Mouse (Mus musculus): Measurements from ENCODE around the gene Ttyh3. TPM values are rescaled to one million over a fixed set of nuclear protein-coding genes. Genes with fewer than 3 reads are reported as not detected.

The Ttyh3 gene
- total and polyA plus RNA-seq, 2 experiments from 2014 or later: 56.6 to 196 TPM

GRCm38 (mm10) chr5:140571673-140572072 is 77.2 kb downstream of the Ttyh3 start:
- H3K4me1 ChIP-seq (ENCODE audit: insufficient read depth, low read length): no peaks in the 10 kb centered on the region
- ATAC-seq (ENCODE audit: low FRiP score) (no peak), DNase-seq (ENCODE audit: low spot score) (peak; percentile 35)
- no peak for TF ChIP-seq CTCF (IDR thresholded peaks at IDR 0.05)
- H3K27me3 ChIP-seq (ENCODE audit: insufficient read depth, low read length): no peaks in the 10 kb centered on the region
- 58% methylated on average over 9 of the region's 10 CpGs for WGBS
- H3K9me3 ChIP-seq (ENCODE audit: low read length): no peaks in the 10 kb centered on the region
- H3K36me3 ChIP-seq (ENCODE audit: insufficient read depth, low read length): no peaks in the 10 kb centered on the region
- H3K4me3 ChIP-seq (ENCODE audit: low read depth, low read length): no peak overlapping the region
- H3K9ac ChIP-seq (replicated peaks; ENCODE audit: low read length, poor library complexity, severe bottlenecking): no peak overlapping the region
- no peak overlapping the region for H3K4me2 ChIP-seq (ENCODE audit: low read depth, low read length, poor library complexity, severe bottlenecking)
- H3K27ac ChIP-seq (ENCODE audit: low read depth, low read length): no peak overlapping the region

DNA sequence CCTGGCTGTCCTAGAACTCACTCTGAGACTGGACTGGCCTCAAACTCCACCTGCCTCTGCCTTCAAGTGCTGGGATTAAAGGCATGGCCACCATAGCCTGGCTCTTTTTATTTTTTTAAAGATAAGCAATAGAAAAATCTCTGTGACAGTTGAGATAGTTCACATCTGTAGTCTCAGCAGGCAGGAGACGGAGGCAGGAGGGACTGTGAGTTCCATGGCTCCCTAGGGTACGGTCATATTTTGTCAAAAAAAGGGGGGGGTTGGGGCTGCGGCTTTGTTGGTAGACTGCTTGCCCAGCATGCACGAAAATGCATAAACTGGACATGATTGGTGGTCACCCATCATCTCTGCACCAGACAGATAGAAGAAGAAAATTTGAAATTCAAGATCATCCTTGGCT is 77.6 kb downstream of the Ttyh3 start:
- Histone ChIP-seq H3K9ac (replicated peaks; ENCODE audit: low read length, poor library complexity, severe bottlenecking) (no peak overlapping the region), H3K4me3 (ENCODE audit: low read depth, low read length) (no peak overlapping the region), H3K9me3 (ENCODE audit: low read length) (no peaks in the 10 kb centered on the region), H3K36me3 (ENCODE audit: insufficient read depth, low read length) (no peaks in the 10 kb centered on the region), H3K27ac (ENCODE audit: low read depth, low read length) (no peak overlapping the region), H3K4me2 (ENCODE audit: low read depth, low read length, poor library complexity, severe bottlenecking) (no peak overlapping the region), H3K27me3 (ENCODE audit: insufficient read depth, low read length) (no peaks in the 10 kb centered on the region), H3K4me1 (ENCODE audit: insufficient read depth, low read length) (no peaks in the 10 kb centered on the region)
- DNase-seq (ENCODE audit: low spot score): no peak
- ATAC-seq (ENCODE audit: low FRiP score): no peak
- 56% methylated on average over 4 of the region's 4 CpGs for WGBS
- TF ChIP-seq CTCF (IDR thresholded peaks at IDR 0.05): no peak

Other genes starting within 250 kb of the Ttyh3 start
- gene Eif3b, start 229.7 kb downstream of the Ttyh3 start, total RNA-seq (2014; rRNA removed): 36.6 and 41.3 TPM in 2 replicates
- 53.7 and 54.5 TPM in 2 replicates for gene Eif3b, start 229.7 kb downstream of the Ttyh3 start, polyA plus RNA-seq (2015; fragmentation: Nextera tagmentation; extraction: Ambion mirVana)
- not detected in 2 replicates for gene Gm4869, start 203.4 kb downstream of the Ttyh3 start, total RNA-seq (2014; rRNA removed)
- not detected in 2 replicates for gene Gm4869, start 203.4 kb downstream of the Ttyh3 start, polyA plus RNA-seq (2015; fragmentation: Nextera tagmentation; extraction: Ambion mirVana)
- gene Chst12, start 143.5 kb downstream of the Ttyh3 start, total RNA-seq (2014; rRNA removed): 11.0 and 15.8 TPM in 2 replicates
- 21.8 and 27.3 TPM in 2 replicates for gene Chst12, start 143.5 kb downstream of the Ttyh3 start, polyA plus RNA-seq (2015; fragmentation: Nextera tagmentation; extraction: Ambion mirVana)
- not detected in 2 replicates for gene Grifin, start 84.0 kb downstream of the Ttyh3 start, total RNA-seq (2014; rRNA removed)
- gene Grifin, start 84.0 kb downstream of the Ttyh3 start, polyA plus RNA-seq (2015; fragmentation: Nextera tagmentation; extraction: Ambion mirVana): 0.39 TPM in 1 of 2 replicates, not detected in the other
- gene Lfng, start 41.7 kb downstream of the Ttyh3 start, total RNA-seq (2014; rRNA removed): 55.6 and 56.6 TPM in 2 replicates
- 20.1 and 22.5 TPM in 2 replicates for gene Lfng, start 41.7 kb downstream of the Ttyh3 start, polyA plus RNA-seq (2015; fragmentation: Nextera tagmentation; extraction: Ambion mirVana)
- 36.4 and 38.6 TPM in 2 replicates for gene Iqce, start 53.3 kb upstream of the Ttyh3 start, total RNA-seq (2014; rRNA removed)
- gene Iqce, start 53.3 kb upstream of the Ttyh3 start, polyA plus RNA-seq (2015; fragmentation: Nextera tagmentation; extraction: Ambion mirVana): 30.4 and 37.2 TPM in 2 replicates
- gene Brat1, start 56.0 kb upstream of the Ttyh3 start, total RNA-seq (2014; rRNA removed): 37.1 and 40.3 TPM in 2 replicates
- 16.4 and 17.9 TPM in 2 replicates for gene Brat1, start 56.0 kb upstream of the Ttyh3 start, polyA plus RNA-seq (2015; fragmentation: Nextera tagmentation; extraction: Ambion mirVana)
- gene Amz1, start 75.1 kb upstream of the Ttyh3 start, total RNA-seq (2014; rRNA removed): 14.4 and 14.9 TPM in 2 replicates
- 15.6 and 15.9 TPM in 2 replicates for gene Amz1, start 75.1 kb upstream of the Ttyh3 start, polyA plus RNA-seq (2015; fragmentation: Nextera tagmentation; extraction: Ambion mirVana)
- gene Gna12, start 181.4 kb upstream of the Ttyh3 start, total RNA-seq (2014; rRNA removed): 115 and 152 TPM in 2 replicates
- gene Gna12, start 181.4 kb upstream of the Ttyh3 start, polyA plus RNA-seq (2015; fragmentation: Nextera tagmentation; extraction: Ambion mirVana): 26.5 and 28.0 TPM in 2 replicates

Measured in midbrain, postnatal 0 days (tissue).